Mouse (Mus musculus): ENCODE measurements around the gene Zkscan14. TPM values are rescaled to one million over a fixed set of nuclear protein-coding genes. Genes with fewer than 3 reads are reported as not detected.

Gene Zkscan14
- 5.2 and 5.4 TPM in 2 replicates for polyA plus RNA-seq (2012; ENCODE audit: low replicate concordance)

DNA sequence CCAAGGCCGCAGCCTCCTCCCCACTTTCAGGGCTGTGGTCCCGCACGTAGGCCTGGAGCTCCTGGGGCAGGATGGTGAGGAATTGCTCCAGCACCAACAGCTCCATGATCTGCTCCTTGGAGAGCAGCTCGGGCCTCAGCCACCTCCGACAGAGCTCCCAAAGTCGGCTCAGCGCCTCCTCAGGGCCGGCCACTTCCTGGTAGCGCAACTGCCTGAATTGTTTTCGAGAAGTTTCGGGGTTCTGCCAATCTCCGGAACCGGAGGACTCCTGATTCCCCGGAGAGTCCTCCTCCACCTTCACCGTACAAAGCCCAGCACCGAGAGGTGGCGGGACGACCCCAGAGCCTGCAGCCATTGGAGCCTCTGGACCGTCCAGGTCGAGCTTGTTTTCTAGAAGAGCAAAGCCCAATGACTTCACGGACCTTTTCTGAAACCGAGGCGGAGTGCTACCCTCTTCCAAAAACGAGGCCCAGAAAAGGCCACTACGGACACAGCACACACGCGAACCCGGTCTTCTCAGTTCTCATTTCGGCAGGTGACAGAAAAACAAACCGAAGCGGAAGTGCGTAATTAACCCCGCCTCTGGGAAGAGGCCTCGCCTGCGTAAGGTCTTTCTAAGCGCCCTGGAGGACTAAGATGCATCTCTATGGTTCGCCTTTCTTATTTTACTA, at the start of gene Zkscan14:
Gene Zkscan14, minus strand, starts transcription at position 548 of the 671 bp plus-strand sequence.

DNA sequence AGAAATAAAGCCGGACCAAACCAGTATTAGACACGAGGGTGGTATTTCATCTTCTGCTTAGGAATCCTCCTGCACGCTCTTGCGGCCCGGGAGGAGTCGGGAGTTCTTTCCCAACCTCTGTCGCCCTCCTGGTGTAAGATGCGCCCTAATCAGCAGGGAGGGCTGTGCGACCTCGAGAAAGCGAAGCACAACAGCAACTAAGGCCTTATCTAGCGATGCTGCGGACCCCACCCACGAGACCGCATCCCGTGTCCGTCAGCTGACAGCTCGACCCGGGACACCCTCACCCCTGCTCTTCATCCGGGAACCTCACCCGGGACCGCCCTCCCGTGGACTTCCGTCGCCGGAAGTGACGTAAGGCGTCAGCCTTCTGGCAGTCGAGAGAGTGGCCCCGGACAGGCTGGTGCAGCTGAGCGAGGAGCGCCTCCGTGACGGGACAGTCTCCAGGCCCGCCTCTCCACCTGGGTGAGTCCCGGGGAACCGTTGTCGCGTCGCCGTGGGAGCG, 29.8 kb upstream of the Zkscan14 start, which contains the start of gene Zfp655:
Gene Zfp655, plus strand, starts transcription at position 349 of the 505 bp plus-strand sequence.

DNA sequence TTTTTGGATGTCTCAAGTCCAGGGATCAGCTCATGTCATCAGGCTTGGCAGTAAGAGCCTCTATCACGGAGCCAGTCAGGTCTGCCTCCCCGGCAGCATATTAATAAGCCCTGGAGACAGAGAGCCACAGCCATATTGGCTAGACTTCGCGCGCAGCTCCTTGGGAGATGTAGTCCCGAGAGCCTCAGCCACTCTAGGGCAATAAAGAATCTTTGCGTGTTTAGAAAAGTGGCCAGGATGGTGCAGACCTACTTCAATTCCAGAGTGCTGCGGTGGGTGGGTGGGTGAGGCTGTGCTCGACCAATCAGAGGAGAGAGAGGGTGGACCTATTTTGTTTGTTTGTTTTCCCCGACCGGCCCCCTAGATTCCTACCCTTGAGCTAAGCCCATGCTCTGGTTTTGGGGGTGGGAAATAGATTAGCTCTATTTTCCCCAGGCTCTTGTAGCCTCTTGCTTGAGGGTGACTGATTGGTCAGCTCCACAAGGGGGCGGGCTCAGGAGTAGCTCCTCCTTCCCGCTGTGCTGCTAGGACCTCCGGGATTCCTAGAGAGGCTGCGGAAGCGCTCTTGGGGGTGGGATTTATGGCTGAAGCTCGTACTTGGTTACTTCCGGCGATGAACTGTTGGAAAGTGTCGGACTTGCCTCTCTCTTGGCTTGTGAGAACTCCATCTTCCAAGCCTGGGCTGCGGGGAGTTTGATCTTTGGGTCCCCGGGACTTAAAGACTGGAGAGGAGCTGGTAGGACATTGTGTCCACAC, 2.4 kb upstream of the Zkscan14 start, which contains the start of gene Zkscan5:
Gene Zkscan5, plus strand, starts transcription at position 627 of the 756 bp plus-strand sequence.

DNA sequence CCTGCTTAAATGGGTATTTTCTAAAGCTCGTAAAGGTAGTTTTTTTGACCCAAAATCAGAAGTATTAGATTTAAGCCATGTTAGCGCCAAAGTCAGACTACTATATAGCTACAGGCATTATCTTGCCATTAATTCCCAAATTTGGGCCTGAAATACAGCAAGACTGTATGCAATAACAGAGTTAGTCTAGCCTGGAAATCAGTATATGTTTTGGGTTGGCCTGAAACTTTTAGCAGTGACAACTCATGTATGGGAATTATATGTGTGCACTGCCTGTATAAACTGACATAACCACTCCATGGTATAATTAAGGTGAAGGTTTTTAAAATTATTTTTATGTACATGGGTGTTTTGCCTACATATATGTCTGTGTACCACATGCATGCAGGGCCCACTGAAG, 9.7 kb downstream of the Zkscan14 start, which contains the start of gene Atp5j2:
Gene Atp5j2, minus strand, starts transcription at position 101 of the 400 bp plus-strand sequence.

GRCm38 (mm10) chr5:145166536-145167305, 34.9 kb downstream of the Zkscan14 start, which contains the start of the genes Ptcd1 and Cpsf4:
Gene Ptcd1 (minus strand): TSS chr5:145167108.
Gene Cpsf4 (plus strand): TSS chr5:145167213.

Other genes starting within 250 kb of the Zkscan14 start
- gene Smurf1, start 236.0 kb downstream of the Zkscan14 start, polyA plus RNA-seq (2012; ENCODE audit: low replicate concordance): 19.1 and 21.6 TPM in 2 replicates
- not detected in 2 replicates for gene Gm4871, start 169.1 kb downstream of the Zkscan14 start, polyA plus RNA-seq (2012; ENCODE audit: low replicate concordance)
- gene 1700018F24Rik, start 158.9 kb downstream of the Zkscan14 start, polyA plus RNA-seq (2012; ENCODE audit: low replicate concordance): not detected in 2 replicates
- 8.5 and 35.6 TPM in 2 replicates for gene Arpc1a, start 118.0 kb downstream of the Zkscan14 start, polyA plus RNA-seq (2012; ENCODE audit: low replicate concordance)
- gene Kpna7, start 117.8 kb downstream of the Zkscan14 start, polyA plus RNA-seq (2012; ENCODE audit: low replicate concordance): not detected in 2 replicates
- 1,579 and 2,966 TPM in 2 replicates for gene Arpc1b, start 87.7 kb downstream of the Zkscan14 start, polyA plus RNA-seq (2012; ENCODE audit: low replicate concordance)
- 31.3 and 71.5 TPM in 2 replicates for gene Pdap1, start 61.6 kb downstream of the Zkscan14 start, polyA plus RNA-seq (2012; ENCODE audit: low replicate concordance)
- gene Bud31, start 61.5 kb downstream of the Zkscan14 start, polyA plus RNA-seq (2012; ENCODE audit: low replicate concordance): 3.6 and 13.6 TPM in 2 replicates
- 17.5 and 25.2 TPM in 2 replicates for gene Ptcd1, start 34.8 kb downstream of the Zkscan14 start, polyA plus RNA-seq (2012; ENCODE audit: low replicate concordance)
- 68.9 and 92.8 TPM in 2 replicates for gene Cpsf4, start 34.7 kb downstream of the Zkscan14 start, polyA plus RNA-seq (2012; ENCODE audit: low replicate concordance)
- gene Atp5j2, start 9.8 kb downstream of the Zkscan14 start, polyA plus RNA-seq (2012; ENCODE audit: low replicate concordance): 10.0 and 60.4 TPM in 2 replicates
- 1.2 and 2.8 TPM in 2 replicates for gene Zkscan5, start 2.7 kb upstream of the Zkscan14 start, polyA plus RNA-seq (2012; ENCODE audit: low replicate concordance)
- 20.9 and 38.4 TPM in 2 replicates for gene Zfp655, start 29.8 kb upstream of the Zkscan14 start, polyA plus RNA-seq (2012; ENCODE audit: low replicate concordance)
- gene Zscan25, start 78.6 kb upstream of the Zkscan14 start, polyA plus RNA-seq (2012; ENCODE audit: low replicate concordance): 38.1 and 64.9 TPM in 2 replicates
- not detected in 2 replicates for gene Cyp3a57, start 143.4 kb upstream of the Zkscan14 start, polyA plus RNA-seq (2012; ENCODE audit: low replicate concordance)

Data from hematopoietic multipotent progenitor cell, adult 10-12 weeks (in vitro differentiated cells).